Mouse (Mus musculus) adrenal gland, postnatal 4 days (tissue): Measurements from ENCODE around the gene Dnlz. TPM values are rescaled to one million over a fixed set of nuclear protein-coding genes. Genes with fewer than 3 reads are reported as not detected.
A peak's percentile ranks its signal among the peaks of the same experiment; 100 is the strongest.

Experiments
- DNase-seq, 2 experiments: peaks; one replicate each; pipeline ENCODE4 v3.0.0; 2021 to 2022; ENCODE audit warnings: low spot score in 2 of 2, mixed read lengths in 2 of 2
- total RNA-seq, 2 experiments: library from RNA; stranded (reverse); gene quantifications; 2 replicates each; pipeline ENCODE4 v1.2.3; 2021

Dnlz gene
- total RNA-seq, 2 experiments from 2014 or later: 17.5 to 18.6 TPM

DNA sequence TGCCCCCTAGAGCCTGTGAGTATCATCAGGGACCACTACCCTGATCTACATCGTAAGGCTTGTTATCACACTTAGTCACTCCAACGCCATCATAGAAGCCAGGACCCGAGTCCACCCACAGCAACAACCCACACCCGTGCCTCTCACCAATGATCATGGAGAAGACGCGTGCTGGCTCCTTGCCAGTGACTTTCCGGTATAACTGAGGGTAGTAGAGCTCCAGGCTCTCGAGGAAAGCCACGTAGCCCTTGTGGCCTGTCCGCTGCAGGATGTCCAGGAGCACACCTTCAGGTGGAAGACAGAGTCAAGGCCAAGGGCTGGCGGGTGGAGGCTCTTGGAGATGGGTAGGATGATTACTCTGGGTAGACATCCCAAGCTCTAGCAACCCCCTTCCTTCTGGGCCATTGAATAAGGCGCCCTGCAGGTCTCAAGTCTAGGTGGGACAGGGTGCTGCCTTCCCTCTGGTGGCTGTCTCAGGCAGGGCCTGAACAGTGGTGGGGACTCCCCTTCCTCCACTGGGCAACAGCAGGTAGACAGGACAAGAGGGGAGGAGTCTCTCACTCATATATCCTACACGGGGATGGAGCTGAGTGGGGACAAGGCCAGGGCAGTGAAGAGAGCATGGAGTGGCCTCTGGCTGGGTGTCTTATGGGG lies 6.9 kb upstream of the Dnlz start:
- DNase-seq: no peak

DNA sequence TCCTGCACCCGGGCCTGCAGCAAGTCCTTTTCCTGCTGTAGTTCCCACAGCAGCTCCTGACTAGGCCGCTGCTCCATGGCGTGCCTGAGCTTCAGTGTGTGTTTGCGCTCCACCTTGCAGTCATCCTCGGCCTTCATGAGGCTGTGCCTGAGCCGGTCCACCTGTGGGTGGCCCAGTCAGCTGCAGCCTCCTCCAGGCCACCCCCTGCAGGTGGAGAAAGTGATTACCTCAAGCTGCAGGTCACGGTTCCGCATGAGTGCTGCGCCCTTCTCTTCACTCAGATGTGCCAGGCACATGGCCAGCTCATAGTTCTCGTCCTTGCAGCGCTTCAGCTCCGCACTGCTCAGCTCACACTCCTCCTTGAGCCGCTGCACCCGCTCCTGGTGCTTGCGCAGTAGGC lies 5.6 kb upstream of the Dnlz start:
- no peak for DNase-seq

DNA sequence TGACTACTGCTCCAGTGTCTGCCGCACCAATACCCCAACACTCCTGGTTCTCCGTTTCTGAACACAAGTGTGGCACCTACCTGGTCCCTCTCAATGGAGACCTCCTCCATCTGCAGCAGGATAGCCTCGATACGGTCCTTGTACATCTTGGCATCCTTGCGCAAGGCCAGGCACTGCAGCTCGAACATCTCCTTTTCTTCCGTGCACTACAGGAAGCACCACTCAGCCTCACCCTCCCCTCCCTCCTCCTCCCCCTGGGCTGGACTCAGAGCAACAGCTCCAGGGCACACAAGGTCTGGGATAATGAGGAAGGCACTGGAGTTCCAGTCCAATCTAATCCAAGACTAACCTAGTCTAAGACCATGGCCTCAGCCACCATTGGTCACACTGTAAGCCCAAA lies 4.8 kb upstream of the Dnlz start:
- DNase-seq: no peak

DNA sequence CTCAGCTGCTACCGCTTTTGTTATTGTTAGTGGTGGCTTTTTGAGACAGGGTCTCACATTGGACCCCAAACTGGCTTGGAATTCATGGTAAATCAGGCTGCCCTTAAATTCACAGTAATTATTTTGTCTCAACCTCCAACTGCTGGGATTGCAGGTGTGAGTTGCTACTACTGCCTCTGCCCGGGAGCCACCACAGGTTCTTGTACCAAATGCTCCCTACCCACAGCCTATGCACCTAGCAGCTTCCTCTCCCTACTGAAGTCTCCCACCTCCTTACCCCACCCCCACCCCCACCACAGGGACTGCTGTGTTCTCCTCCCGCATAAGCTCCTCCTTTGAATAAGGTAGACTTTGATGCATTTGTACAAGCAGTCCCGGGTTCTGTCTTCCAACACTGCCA lies 4.3 kb upstream of the Dnlz start:
- no peak for DNase-seq

DNA sequence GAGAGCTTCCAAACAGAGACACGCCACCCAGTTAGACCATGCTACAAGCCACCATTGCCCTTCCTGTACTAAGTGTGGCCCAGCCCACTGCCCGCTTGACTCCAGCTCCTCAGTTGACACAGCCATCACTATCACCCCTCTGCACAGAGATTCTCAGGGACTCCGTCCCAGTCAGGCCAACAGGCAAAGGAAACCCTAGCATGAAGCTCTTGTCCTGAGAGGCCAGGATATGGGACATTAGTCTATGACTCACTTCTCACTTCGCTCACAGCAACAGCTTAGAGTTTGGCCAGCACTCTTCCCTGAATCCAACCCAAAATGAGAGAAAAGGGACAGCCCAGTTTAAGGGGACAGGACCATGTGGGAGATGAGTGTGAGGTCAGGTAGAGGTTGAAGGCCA lies 2.5 kb upstream of the Dnlz start:
- DNase-seq: no peak

DNA sequence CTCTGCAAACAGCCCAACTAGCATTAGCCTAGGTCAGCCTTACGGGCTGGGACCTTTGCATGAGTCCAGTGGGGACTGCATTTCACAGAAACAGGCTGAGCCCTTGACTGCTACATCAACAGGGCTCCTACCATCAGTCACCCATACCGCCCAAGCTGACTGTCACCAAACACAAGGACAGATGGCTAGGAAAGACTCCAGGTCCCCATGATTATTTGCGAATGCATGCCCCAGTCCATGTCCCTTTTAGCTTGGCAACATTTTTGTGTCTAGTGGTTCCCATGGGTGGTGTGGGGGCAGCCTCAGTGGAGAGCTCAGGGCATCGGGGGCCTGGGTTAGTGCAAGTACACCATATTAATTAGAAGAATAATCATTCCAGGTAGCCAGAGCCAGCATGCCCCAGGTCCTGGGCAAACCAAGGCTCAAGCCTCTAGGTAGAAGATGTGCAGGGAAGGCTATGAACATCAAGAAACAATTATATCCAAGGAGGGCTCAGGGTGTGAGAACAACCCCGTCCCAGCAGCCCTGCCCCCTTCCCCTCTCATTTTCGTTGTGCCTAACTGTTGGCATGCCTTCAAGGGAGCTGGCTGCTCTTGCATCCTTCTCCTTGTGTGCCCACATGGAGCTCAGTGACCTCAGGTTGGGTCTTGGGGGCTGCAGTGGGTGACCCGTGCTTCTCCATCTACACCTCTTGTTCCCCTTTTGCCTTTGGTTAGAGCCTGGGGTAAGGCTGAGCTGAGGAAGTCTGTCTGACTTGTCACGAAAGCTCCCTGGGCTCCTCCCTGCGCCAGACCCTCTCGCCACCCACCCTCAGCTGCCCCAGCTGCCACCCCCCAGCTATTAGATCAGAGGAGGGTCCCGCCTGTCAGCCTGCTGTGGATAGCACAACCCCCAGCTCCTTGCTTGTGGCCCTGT lies 1.4 kb upstream of the Dnlz start:
- no peak for DNase-seq

DNA sequence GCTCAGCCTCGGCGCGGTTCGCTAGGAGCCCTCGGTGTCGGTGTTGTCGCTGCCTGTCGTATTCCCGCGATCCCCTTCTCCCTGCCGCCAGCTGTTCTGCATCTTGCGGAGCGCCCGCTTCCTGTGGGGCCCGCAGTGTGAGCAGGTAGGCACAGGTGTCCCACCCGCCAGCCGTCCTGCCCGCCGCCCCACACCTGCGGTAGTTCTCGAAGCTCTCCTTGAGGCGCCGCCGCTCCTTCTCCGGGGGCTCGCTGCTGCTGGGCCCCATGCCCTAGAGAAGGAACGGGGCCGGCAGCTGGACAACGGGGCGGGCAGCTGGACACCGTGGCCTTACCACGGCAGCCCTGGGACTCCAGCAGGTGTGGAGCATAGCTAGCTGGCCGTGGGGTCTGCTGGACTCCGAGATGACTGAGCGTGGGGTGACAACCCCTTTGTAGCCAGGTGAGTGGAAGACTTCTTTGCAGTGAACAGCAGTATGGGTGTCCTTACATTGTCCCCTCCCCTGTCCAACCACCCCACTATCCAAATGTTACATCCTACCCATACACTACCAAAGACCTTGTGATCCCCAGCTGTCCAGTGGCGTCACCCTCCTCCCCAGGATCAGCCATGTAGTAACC lies 491 bp upstream of the Dnlz start:
- DNase-seq: no peak

DNA sequence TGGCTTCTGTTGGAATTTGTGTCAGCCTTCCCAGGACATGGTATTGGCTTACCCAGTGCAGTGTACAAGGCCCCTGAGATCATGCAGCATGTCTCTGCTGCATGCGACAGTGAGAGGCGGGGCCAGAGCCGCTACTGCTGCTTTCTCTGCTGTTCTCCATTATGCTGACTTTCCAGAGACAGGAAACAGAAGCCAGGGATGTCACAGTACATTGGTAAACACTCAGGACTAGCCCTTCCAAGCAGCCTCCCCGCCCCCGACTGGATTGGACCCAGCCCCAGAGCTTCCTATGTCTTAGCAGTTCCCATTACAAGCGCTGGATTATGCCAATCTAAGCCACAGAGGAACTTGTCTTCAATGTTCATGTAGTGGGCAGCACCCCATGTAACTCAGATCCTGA lies 3.7 kb downstream of the Dnlz start:
- DNase-seq: no peak

DNA sequence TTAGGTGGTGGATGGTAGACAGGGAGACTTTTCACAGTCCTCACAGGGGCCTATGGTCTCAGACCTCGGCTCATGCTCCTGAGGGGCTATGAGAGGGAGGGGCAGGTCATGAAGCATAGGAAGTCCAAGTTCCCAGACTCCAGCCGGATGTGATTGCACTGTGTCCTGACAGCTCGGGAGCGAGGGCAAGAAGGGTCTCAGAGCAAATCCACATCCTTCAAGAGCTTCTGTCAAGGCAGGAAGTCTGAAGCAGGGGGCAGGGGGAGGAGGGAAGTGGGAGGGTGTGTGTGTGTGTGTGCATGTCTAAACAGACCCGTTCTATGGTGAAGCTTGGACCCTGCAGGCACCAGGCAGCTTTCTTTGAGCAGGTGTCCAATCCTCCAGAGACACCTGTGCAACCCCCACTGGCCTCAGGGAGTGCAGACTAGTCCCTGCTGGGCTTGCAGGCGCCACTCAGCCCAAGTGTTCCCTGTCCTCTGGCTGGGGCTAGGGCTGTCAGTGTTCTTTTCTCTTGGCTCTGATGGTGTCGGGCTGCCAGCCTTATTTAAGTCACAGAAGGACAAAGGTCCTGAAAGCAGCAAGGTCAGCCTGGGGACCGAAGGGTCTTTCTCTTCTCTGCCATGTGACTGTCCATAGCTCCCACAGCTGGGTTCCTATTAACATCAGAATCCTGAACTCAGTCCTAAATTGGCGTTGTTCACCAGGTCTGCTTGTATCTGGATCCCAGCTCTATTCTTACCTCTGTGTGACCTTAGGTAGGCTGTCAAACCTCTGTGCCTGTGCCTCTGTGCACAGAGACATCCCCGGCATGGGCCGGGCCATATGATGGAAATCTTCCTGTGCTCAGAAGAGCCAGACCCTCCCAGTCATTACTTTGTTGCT lies 9.1 kb downstream of the Dnlz start:
- no peak for DNase-seq

DNA sequence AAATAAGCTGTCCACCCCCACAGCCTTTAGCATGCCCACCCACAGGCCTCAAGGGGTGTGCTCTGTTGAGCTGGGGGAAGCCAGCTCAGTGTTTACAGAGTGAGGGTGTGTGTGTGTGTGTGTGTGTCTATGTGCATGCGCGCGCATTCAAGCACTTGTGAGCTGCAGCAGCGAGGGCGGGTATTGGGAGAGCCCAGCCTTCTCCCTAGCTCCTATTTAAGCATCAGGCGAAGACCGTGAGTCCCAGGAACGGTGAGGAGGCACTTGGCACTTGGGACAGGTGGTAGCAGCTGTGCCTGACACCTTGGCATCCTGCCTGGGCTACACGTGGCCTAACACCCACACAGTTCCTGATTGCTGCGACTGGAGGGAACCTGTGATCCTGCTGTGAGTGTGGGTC lies 9.9 kb downstream of the Dnlz start:
- DNase-seq: no peak

DNA sequence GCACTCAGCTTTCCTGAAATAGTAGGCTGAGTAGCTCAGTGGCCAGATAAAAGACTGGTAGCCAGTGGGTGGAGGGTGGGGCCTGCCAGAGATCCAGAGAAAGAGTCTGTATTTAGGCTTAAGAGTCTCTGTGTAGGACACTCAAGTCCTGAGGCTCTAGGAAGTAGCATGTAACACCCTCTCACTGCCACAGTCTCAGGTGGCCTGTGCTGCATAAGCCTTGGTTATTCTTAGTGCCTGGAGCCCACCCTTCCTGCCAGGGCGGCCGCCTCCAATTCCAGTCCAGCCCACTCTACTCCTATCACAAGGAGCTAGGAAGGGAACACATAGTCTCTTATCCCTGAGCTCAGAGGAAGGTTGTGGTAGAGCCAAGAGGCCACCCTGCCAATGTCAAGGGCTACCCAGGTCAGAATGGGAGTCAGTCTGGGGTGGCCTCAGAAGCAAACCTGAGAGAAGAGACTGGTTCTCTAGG lies 10.4 kb downstream of the Dnlz start:
- no peak for DNase-seq

DNA sequence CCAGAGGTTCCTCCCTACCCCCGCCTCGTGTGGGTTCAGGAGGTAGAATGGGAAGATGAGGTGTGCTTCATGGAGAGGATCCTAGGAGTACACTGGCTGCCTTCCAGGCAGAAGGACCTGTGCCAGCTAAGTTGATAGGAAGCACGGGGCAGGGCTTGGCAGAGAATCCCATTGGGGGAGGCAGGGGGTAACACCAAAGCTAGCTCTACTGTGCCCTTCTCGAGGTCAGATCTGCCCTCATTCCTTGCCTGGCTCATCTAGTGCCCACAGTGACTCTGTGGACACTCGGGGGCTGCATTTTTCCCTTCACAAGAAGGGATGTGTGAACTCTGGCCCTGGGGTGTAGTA lies 12.7 kb downstream of the Dnlz start:
- no peak for DNase-seq

DNA sequence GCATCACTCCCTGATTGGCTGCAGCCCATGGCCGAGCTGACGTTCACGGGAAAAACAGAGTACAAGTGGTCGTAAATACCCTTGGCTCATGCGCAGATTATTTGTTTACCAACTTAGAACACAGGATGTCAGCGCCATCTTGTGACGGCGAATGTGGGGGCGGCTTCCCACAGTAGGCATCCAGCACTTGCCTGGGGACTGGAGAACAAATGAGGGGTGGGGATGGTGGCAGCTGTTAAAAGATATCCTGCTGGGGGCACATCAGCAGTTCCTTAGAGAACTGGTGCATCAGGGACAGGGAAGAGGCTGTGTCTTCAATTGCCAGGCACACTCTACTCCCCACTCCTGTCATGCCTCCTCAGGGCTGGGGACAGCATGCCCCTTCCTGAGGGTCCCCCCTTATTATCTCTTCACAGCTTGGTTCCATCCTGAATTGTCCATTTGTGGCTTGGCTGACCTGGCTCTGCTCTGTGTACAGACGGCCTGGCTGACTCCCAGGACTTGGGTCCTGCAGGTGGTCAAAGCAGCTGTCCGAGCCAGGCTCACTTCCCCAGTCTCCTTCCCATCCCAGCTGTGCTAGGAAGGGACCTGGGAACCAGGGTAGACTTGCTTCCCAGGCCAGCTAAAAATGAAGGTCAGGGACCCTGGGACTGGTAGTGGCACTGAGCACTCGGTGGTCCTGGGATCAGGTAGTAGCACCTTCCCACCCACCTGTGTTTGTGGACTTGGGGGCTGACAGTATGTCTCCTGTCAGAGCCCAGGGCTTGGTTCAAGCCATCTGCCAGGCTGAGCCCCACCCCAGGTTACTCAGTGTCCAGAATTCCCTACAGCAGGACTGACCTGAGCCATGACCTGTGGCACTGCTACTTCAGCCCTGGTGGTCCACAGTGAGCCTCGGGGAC lies 13.4 kb downstream of the Dnlz start:
- DNase-seq: no peak

DNA sequence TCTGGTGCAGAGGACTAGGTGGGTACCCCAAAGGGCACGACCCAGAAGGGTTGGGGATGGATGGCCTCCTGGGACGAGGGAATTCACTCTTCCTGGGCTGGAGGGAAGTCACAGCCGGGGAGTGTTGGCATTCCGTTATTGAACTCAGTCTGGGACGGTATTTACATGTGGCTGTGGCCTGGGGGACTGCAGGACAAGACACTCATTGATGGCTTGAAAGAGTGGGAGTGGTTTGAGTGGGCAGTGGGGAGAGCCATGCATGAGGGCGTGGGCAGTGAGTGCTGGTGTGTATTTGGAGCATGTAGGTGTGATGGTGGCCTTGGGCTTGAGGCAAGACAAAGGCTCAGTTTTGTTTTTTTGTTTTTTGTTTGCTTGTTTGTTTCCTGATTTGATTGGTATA lies 21.2 kb downstream of the Dnlz start:
- no peak for DNase-seq

DNA sequence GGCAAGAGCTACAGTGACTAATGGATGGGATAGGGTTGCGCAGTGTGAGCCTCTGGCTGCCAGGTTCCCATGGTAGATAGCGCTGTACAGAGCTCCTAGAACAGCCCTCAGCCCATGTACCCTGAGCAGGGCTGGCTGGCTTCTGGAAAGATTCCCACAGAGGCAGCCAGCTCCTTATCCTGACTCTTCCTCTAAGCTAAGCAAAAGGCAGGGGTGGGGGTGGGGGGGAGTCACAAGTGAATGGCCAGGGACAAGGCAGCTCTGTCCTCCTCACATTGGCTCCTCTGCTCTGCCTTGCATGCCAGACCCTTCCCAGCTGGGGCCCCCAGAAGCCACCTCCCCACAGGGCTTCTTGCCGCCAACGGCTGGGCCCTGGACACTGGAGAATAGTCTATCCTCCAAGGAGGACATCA lies 21.8 kb downstream of the Dnlz start:
- DNase-seq: no peak

DNA sequence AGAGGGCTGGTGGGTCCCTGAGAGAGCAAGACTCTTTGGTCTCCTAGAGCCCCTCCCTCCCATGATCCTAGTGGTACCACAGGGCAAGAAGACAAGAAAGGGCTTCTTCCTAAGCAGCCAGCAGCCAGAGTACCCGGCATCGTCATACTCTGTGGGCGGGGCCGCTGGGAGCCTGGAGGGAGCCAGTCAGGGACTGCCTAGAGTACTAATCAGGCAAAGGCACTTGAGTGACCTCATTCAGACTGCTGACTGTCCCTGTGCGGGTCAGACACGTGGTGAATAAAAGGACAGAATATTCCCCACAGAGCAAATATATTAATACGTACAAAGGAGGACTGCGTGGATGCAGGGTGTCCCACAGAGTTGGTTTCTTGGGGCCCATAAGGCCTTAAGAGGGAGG lies 22.5 kb downstream of the Dnlz start:
- DNase-seq: no peak

DNA sequence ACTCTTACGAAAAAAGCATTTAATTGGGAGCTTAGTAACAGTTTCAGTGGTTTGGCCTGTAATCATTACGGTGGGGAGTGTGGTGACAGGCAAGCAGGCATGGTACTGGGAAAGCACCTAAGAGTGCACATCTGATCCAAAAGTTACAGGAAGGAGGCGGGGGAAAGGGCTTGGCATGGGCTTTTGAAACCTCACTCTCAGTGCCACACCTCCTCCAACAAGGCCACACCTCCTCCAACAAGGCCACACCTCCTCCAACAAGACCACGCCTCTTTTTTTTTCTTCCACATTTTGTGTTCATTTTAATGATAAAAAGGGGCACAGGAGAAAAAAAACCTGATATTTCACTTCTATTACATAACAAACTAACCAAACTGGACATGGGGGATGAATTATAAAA lies 24.1 kb downstream of the Dnlz start:
- DNase-seq: no peak

DNA sequence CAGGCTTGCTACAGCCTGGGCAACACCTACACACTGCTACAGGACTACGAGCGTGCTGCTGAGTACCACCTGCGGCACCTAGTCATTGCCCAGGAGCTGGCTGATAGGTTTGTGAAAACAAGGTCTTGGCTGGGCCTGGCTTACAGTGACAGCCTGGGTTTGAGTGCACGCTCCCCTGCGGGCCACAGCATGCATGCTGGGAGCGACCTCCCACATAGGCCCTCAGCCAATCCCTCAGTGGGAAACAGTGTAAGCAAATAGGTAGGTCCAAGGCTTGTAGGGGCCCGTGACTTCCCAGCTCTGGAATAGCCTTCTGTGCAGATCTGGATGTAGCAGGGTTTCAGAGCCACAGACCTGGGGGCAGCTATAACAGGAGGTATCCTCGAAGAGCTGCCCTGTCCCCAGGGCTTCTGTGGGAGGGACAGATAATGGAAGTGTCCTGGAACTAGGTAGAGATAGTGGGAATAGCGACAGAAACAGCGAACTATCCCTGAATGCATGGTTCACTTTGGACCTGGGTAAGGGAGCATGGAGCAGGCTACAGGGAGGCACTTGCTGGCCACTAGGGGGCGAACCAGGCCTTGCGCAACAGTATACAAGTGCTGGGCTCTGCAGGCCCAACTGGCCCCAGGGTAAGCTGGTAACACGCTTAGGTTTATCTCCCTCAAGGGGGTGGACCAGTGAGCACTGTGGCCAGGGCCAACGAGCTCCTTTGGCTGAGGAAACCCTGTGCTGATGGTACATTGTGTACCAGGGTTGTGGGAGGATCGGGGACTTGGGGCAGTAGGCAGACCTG lies 26.3 kb downstream of the Dnlz start:
- peak in 1 of 2 experiments; percentile 49 for DNase-seq

DNA sequence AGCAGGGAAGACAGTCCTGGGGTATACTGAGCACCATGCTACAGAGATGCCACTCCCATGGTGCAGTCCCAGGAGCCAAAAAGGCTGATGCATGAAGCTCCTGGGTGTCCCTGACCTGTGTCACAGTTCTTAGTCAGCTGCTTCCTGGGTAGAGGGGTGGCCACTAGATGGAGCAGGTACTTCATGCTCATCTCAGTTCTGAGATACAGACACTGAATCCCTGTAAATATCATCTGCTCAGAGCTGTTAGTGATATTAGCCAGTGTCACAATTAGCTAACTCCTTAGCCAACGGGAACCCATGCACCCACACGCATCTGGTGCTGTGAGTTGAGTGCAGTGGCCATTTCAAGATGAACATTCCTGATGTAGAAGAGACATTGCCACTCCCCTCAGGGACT lies 27.0 kb downstream of the Dnlz start:
- DNase-seq: no peak
